Mouse (Mus musculus): ENCODE data around the gene Neu1. TPM values are rescaled to one million over a fixed set of nuclear protein-coding genes. Genes with fewer than 3 reads are reported as not detected.

The Neu1 gene
- 226 and 301 TPM in 2 replicates for polyA plus RNA-seq (2015; fragmentation: Nextera tagmentation; extraction: Ambion mirVana)

- H3K27me3 ChIP-seq (replicated peaks; ENCODE audit: control insufficient read depth, insufficient read depth, low read length) = no peaks in the 10 kb centered on the region
- 0% methylated on average over 38 of the region's 38 CpGs for WGBS
- H3K9ac ChIP-seq (ENCODE audit: low read depth, low read length) = peak within 1 kb of the TSS; percentile 89
- peak; percentile 97 for ATAC-seq
- no peaks in the 10 kb centered on the region for H3K9me3 ChIP-seq (ENCODE audit: control insufficient read depth, low read length)
- H3K27ac ChIP-seq (ENCODE audit: low read length) = peak within 1 kb of the TSS; percentile 78
- H3K4me3 ChIP-seq (ENCODE audit: low read length) = peak within 1 kb of the TSS; percentile 83
- H3K36me3 ChIP-seq (ENCODE audit: control insufficient read depth, insufficient read depth, low read length) = peaks cover 13% of the 10 kb centered on the region
- H3K4me1 ChIP-seq (ENCODE audit: control insufficient read depth, insufficient read depth, low read length) = peaks cover 18% of the 10 kb centered on the region
- peak within 1 kb of the TSS; percentile 89 for H3K4me2 ChIP-seq (ENCODE audit: low read depth, low read length)
These were observed at the start of gene Neu1 for GRCm38 (mm10) chr17:34931061-34931734. TSS of gene Neu1 (plus strand) at chr17:34931253.

DNA sequence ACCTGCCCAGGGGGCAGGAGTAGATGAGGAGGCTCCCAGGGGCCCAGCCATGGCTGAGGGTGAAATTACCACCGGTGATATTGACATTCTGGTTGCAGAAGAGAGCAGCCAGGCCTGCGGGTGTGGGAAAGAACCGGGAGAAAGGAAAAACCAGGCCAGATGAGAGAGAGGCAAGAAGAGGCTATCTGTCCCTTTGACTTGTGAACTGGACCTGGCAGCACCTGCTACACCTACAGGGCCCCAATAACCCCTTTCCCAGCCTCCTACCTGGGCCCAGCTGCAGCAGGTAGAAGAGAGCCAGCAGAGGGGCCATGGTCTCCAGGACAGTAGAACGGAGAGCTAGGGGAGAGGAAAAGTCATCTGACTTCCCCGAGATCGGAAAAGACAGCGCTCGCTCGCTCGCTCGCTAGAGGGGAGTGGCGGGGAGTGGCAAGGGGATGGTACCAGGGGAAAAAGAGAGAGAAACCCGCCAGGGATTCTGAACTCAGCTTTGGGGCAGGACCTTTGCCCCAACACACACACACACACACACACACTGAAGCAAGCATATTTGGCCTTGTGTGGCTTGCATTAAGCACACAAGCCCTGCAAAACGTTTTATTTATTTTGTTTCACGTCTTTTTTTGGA, 49.3 kb upstream of the Neu1 start, which contains the start of gene Gm20547:
Gene Gm20547 (minus strand): TSS at position 360 of the 628 bp plus-strand sequence.
- Histone ChIP-seq H3K4me3 (ENCODE audit: low read length) (peak within 1 kb of the TSS; percentile 35), H3K27me3 (replicated peaks; ENCODE audit: control insufficient read depth, insufficient read depth, low read length) (no peaks in the 10 kb centered on the region; the same call in 1 of the 2 replicates), H3K36me3 (ENCODE audit: control insufficient read depth, insufficient read depth, low read length) (no peaks in the 10 kb centered on the region), H3K4me2 (ENCODE audit: low read depth, low read length) (peak within 1 kb of the TSS; percentile 50), H3K9ac (ENCODE audit: low read depth, low read length) (peak within 1 kb of the TSS; percentile 49), H3K27ac (ENCODE audit: low read length) (peak within 1 kb of the TSS; percentile 36), H3K4me1 (ENCODE audit: control insufficient read depth, insufficient read depth, low read length) (0 out of 2 replicates have a peak, but pooled peaks cover 2% of the 10 kb centered on the region), H3K9me3 (ENCODE audit: control insufficient read depth, low read length) (no peaks in the 10 kb centered on the region)
- 6% methylated on average over 15 of the region's 15 CpGs for WGBS
- peak; percentile 69 for ATAC-seq

DNA sequence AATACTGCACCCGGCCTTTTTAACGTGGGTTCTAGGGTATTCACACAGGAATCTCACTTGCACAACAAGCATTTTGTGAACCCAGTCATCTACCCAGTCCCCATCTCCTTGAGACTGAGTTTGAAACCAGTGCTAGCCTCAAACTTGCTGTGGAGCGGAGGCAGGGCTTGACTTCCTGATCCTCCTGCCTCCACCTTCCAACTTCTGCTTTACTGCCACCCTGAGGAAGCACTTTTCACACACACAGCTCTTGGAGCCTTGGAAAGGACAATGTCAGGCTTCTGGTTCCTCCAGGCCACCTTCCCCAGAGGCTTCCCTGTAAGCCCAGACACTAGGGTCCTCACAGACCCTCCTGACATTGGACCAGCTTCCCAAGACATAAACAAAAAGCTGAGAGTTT, 47.7 kb upstream of the Neu1 start:
- H3K9ac ChIP-seq (ENCODE audit: low read depth, low read length) = no peak overlapping the region
- H3K4me1 ChIP-seq (ENCODE audit: control insufficient read depth, insufficient read depth, low read length) = 0 out of 2 replicates have a peak, but pooled peaks cover 2% of the 10 kb centered on the region
- no peak overlapping the region for H3K27ac ChIP-seq (ENCODE audit: low read length)
- WGBS = 56% methylated on average over 3 of the region's 3 CpGs
- no peak overlapping the region for H3K4me2 ChIP-seq (ENCODE audit: low read depth, low read length)
- no peak overlapping the region for H3K4me3 ChIP-seq (ENCODE audit: low read length)
- no peak for ATAC-seq
- no peaks in the 10 kb centered on the region for H3K36me3 ChIP-seq (ENCODE audit: control insufficient read depth, insufficient read depth, low read length)
- H3K9me3 ChIP-seq (ENCODE audit: control insufficient read depth, low read length) = no peaks in the 10 kb centered on the region
- no peaks in the 10 kb centered on the region; the same call in 1 of the 2 replicates for H3K27me3 ChIP-seq (replicated peaks; ENCODE audit: control insufficient read depth, insufficient read depth, low read length)

DNA sequence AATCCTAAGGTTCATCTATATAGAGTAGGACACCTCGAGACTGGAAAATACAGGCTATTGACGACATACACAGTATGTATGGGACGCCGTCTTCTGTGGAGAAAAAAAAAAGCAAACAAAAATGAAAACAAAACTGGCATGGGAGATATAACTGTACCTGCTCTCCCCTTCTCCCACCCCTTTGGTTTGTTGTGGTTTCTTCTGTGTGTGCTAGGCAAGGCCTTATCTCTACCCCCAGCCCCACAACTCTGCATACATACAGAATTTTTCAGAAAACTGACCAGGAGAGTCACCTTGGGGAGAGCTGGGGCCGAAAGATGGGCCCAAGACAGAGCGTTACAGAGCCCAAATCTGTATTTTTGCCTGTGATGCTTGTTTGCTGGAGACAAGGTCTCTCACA, 46.3 kb upstream of the Neu1 start:
- WGBS = 85% methylated on average over 6 of the region's 6 CpGs
- no peak for ATAC-seq

GRCm38 (mm10) chr17:34885615-34886014, 45.4 kb upstream of the Neu1 start:
- Histone ChIP-seq H3K4me1 (ENCODE audit: control insufficient read depth, insufficient read depth, low read length) (0 out of 2 replicates have a peak, but pooled peaks cover 2% of the 10 kb centered on the region), H3K4me3 (ENCODE audit: low read length) (no peak overlapping the region), H3K4me2 (ENCODE audit: low read depth, low read length) (no peak overlapping the region), H3K27me3 (replicated peaks; ENCODE audit: control insufficient read depth, insufficient read depth, low read length) (no peaks in the 10 kb centered on the region; the same call in 1 of the 2 replicates), H3K27ac (ENCODE audit: low read length) (no peak overlapping the region), H3K9me3 (ENCODE audit: control insufficient read depth, low read length) (no peaks in the 10 kb centered on the region), H3K36me3 (ENCODE audit: control insufficient read depth, insufficient read depth, low read length) (no peaks in the 10 kb centered on the region), H3K9ac (ENCODE audit: low read depth, low read length) (no peak overlapping the region)
- WGBS = 72% methylated on average over 3 of the region's 3 CpGs
- ATAC-seq = no peak

More for the DNA sequence above, 46.3 kb upstream of the Neu1 start:
- no peaks in the 10 kb centered on the region; the same call in 1 of the 2 replicates for H3K27me3 ChIP-seq (replicated peaks; ENCODE audit: control insufficient read depth, insufficient read depth, low read length)
- no peak overlapping the region for H3K9ac ChIP-seq (ENCODE audit: low read depth, low read length)
- no peaks in the 10 kb centered on the region for H3K9me3 ChIP-seq (ENCODE audit: control insufficient read depth, low read length)
- H3K36me3 ChIP-seq (ENCODE audit: control insufficient read depth, insufficient read depth, low read length) = no peaks in the 10 kb centered on the region
- 0 out of 2 replicates have a peak, but pooled peaks cover 2% of the 10 kb centered on the region for H3K4me1 ChIP-seq (ENCODE audit: control insufficient read depth, insufficient read depth, low read length)
- no peak overlapping the region for H3K4me2 ChIP-seq (ENCODE audit: low read depth, low read length)
- no peak overlapping the region for H3K4me3 ChIP-seq (ENCODE audit: low read length)
- no peak overlapping the region for H3K27ac ChIP-seq (ENCODE audit: low read length)

DNA sequence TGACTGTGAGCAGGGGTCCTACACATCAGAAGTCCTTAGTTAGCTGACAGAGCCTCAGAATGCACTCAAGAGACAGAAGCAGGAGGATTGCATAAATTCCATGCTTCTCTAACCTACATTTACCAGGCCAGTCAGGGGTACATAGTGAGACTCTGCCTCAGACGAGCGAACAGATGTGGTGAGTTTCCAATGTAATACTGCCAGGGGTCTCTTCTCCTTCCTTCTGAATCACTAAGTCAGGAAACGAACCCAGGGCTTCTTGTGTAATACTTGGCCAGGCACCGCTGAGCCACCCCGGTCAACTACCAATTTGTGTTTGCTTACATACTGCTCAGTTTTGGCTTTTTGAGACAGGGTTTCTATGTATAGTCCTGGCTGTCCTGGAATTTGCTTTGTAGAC, 43.1 kb upstream of the Neu1 start:
- ATAC-seq = no peak
- Histone ChIP-seq H3K9me3 (ENCODE audit: control insufficient read depth, low read length) (no peaks in the 10 kb centered on the region), H3K9ac (ENCODE audit: low read depth, low read length) (no peak overlapping the region), H3K27ac (ENCODE audit: low read length) (no peak overlapping the region), H3K4me1 (ENCODE audit: control insufficient read depth, insufficient read depth, low read length) (no peaks in the 10 kb centered on the region), H3K27me3 (replicated peaks; ENCODE audit: control insufficient read depth, insufficient read depth, low read length) (no peaks in the 10 kb centered on the region), H3K4me3 (ENCODE audit: low read length) (no peak overlapping the region), H3K4me2 (ENCODE audit: low read depth, low read length) (no peak overlapping the region), H3K36me3 (ENCODE audit: control insufficient read depth, insufficient read depth, low read length) (no peaks in the 10 kb centered on the region)
- 85% methylated on average over 5 of the region's 5 CpGs for WGBS

DNA sequence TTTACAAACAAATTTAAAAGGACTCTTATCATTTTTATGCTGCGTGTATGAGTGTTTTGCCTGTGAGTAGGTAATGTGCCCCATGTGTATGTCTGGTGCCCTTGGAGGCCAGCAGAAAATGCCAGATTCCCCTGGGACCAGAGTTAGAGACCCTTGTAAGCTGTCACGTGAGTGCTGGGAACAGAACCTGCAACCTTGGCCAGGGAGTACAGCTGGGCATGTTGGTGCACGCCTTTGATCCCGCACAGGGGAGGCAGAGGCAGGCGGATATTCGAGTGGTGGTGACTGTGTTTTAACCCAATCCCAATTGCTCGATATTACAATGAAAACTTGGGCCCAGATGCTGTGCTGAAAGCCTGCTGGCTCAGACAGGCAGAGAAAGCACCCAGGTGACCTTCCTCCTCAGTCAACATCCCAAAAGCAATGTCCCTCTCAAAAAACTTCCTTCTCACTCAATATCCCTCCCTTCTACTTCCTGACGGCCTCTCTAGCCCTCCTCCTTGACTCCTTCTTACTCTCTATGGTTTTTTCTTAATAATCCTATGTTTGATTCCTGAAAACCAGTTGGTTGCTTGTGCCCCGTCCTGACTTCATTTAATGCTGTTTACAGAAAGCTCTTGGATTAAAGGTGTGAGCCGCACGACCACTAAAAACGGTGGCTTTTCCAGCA, 40.8 kb upstream of the Neu1 start:
- Histone ChIP-seq H3K4me3 (ENCODE audit: low read length) (no peak overlapping the region), H3K9me3 (ENCODE audit: control insufficient read depth, low read length) (no peaks in the 10 kb centered on the region), H3K27ac (ENCODE audit: low read length) (no peak overlapping the region), H3K9ac (ENCODE audit: low read depth, low read length) (no peak overlapping the region), H3K27me3 (replicated peaks; ENCODE audit: control insufficient read depth, insufficient read depth, low read length) (no peaks in the 10 kb centered on the region), H3K4me2 (ENCODE audit: low read depth, low read length) (no peak overlapping the region), H3K36me3 (ENCODE audit: control insufficient read depth, insufficient read depth, low read length) (no peaks in the 10 kb centered on the region), H3K4me1 (ENCODE audit: control insufficient read depth, insufficient read depth, low read length) (peaks cover 9% of the 10 kb centered on the region)
- 87% methylated on average over 12 of the region's 12 CpGs for WGBS
- no peak for ATAC-seq

- no peak overlapping the region for H3K9ac ChIP-seq (ENCODE audit: low read depth, low read length)
- peaks cover 6% of the 10 kb centered on the region; the same call in 1 of the 2 replicates for H3K36me3 ChIP-seq (ENCODE audit: control insufficient read depth, insufficient read depth, low read length)
- ATAC-seq = no peak
- no peaks in the 10 kb centered on the region for H3K27me3 ChIP-seq (replicated peaks; ENCODE audit: control insufficient read depth, insufficient read depth, low read length)
- H3K9me3 ChIP-seq (ENCODE audit: control insufficient read depth, low read length) = no peaks in the 10 kb centered on the region
- H3K4me3 ChIP-seq (ENCODE audit: low read length) = no peak overlapping the region
- 95% methylated on average over 2 of the region's 2 CpGs for WGBS
- no peak overlapping the region for H3K4me2 ChIP-seq (ENCODE audit: low read depth, low read length)
- H3K27ac ChIP-seq (ENCODE audit: low read length) = no peak overlapping the region
- H3K4me1 ChIP-seq (ENCODE audit: control insufficient read depth, insufficient read depth, low read length) = peaks cover 19% of the 10 kb centered on the region
These were observed 39.7 kb upstream of the Neu1 start for GRCm38 (mm10) chr17:34891377-34891776.

Data from intestine, embryonic 16.5 days (tissue).